Mouse (Mus musculus) limb, embryonic 12.5 days (tissue): Measurements from ENCODE around the gene Pole2. TPM values are rescaled to one million over a fixed set of nuclear protein-coding genes. Genes with fewer than 3 reads are reported as not detected.
"Not testable (repeated sequence)": the region's sequence is repeated elsewhere in the genome, so short reads cannot be mapped to it uniquely, and the experiment has no call there.

Experiments
- ATAC-seq: fragments of 200-750 bp; cut with Nextera tagmentation; 2 replicates; pipeline ENCODE4 v1.8.0; 2017; ENCODE audit warnings: low read depth, moderate TSS enrichment; ENCODE audit not compliant: insufficient number of reproducible peaks, insufficient read depth, low FRiP score, low TSS enrichment
- H3K27ac ChIP-seq: fragments of 300-500 bp; sonication (generic); 2 replicates; pipeline ENCODE4 v1.5.1; 2016; ENCODE audit warnings: mild to moderate bottlenecking, moderate library complexity
- H3K27me3 ChIP-seq: fragments of 300-500 bp; sonication (generic); 2 replicates; pipeline ENCODE4 v1.6.1; 2016; ENCODE audit warnings: mild to moderate bottlenecking, moderate library complexity
- H3K36me3 ChIP-seq: fragments of 300-500 bp; sonication (generic); 2 replicates; pipeline ENCODE4 v1.6.1; 2016; ENCODE audit warnings: mild to moderate bottlenecking, moderate library complexity
- H3K4me1 ChIP-seq: fragments of 300-500 bp; sonication (generic); replicated peaks from 2 replicates; pipeline ENCODE4 v1.6.1; 2016
- H3K4me2 ChIP-seq: fragments of 300-500 bp; sonication (generic); 2 replicates; pipeline ENCODE4 v1.6.1; 2016; ENCODE audit warnings: mild to moderate bottlenecking, moderate library complexity
- H3K4me3 ChIP-seq: fragments of 300-500 bp; sonication (generic); replicated peaks from 2 replicates; pipeline ENCODE4 v1.5.1; 2016; ENCODE audit warnings: mild to moderate bottlenecking
- H3K9ac ChIP-seq: fragments of 300-500 bp; sonication (generic); replicated peaks from 2 replicates; pipeline ENCODE4 v1.6.1; 2016; ENCODE audit warnings: mild to moderate bottlenecking, moderate library complexity
- H3K9me3 ChIP-seq: fragments of 300-500 bp; sonication (generic); 2 replicates; pipeline ENCODE4 v1.6.1; 2016; ENCODE audit warnings: mild to moderate bottlenecking, moderate library complexity
- WGBS: fragments of 180-500 bp; shearing (Covaris S2); methylation state at CpG from one replicate; pipeline ENCODE4 v1.1.7; 2016; 5-methylcytosine and 5-hydroxymethylcytosine counted together
- polyA plus RNA-seq: library from polyadenylated mRNA; unstranded; fragments of >200 nt; fragmentation: Nextera tagmentation; extraction: Ambion mirVana; gene quantifications from 2 replicates; pipeline ENCODE4 v1.2.1, GENCODE M21; 2016

The Pole2 gene
- polyA plus RNA-seq, 1 experiment from 2014 or later, result 30.5 TPM

- WGBS, result 95% methylated on average over 3 of the region's 3 CpGs
- Histone ChIP-seq H3K36me3 (peaks cover 59% of the 10 kb centered on the region), H3K27me3 (no peaks in the 10 kb centered on the region)
Observed at GRCm38 (mm10) chr12:69175975-69176374, 52.0 kb downstream of the Pole2 start.

DNA sequence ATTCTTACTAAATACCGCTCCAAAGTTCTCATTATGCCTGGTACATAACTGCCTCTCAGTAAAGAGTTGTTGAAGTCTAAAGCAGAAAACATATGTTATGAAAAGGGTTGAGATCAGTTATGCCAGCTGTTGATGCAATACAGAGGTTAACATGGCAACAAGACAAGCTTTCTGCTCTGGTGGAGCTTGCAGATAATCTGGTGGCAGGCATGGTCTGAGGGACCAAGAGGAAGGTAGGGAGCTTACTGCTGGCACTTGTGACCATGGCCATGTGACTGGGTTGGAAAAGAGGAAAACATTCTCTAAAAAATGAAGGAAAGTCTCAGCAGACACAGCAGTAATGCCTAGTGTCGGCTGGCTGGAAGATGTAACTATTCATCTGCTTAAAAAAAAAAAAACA is 56.7 kb downstream of the Pole2 start:
- H3K27ac ChIP-seq, result no peak overlapping the region
- peaks cover 9% of the 10 kb centered on the region for H3K4me1 ChIP-seq
- no peaks in the 10 kb centered on the region for H3K27me3 ChIP-seq
- ATAC-seq, result no peak
- H3K9me3 ChIP-seq, result no peaks in the 10 kb centered on the region
- H3K36me3 ChIP-seq, result peaks cover 42% of the 10 kb centered on the region
- no peak overlapping the region for H3K9ac ChIP-seq
- WGBS, result 92% methylated on average over 2 of the region's 2 CpGs
- H3K4me3 ChIP-seq, result no peak overlapping the region
- H3K4me2 ChIP-seq, result no peak overlapping the region

More at GRCm38 (mm10) chr12:69175975-69176374, 52.0 kb downstream of the Pole2 start:
- Histone ChIP-seq H3K27ac (no peak overlapping the region), H3K9me3 (no peaks in the 10 kb centered on the region), H3K4me2 (no peak overlapping the region), H3K4me1 (no peaks in the 10 kb centered on the region), H3K4me3 (no peak overlapping the region), H3K9ac (no peak overlapping the region)
- no peak for ATAC-seq

GRCm38 (mm10) chr12:69168461-69169106 is 59.4 kb downstream of the Pole2 start, which contains the start of gene Lrr1:
Gene Lrr1 (plus strand): TSS chr12:69168814.
- peaks cover 9% of the 10 kb centered on the region for H3K4me1 ChIP-seq
- ATAC-seq, result peak; percentile 88
- H3K27ac ChIP-seq, result peak within 1 kb of the TSS; percentile 73
- WGBS, result under 1% methylated on average over 39 of the region's 40 CpGs
- H3K9ac ChIP-seq, result peak within 1 kb of the TSS; percentile 66
- peak within 1 kb of the TSS; percentile 94 for H3K4me2 ChIP-seq
- H3K27me3 ChIP-seq, result no peaks in the 10 kb centered on the region
- H3K4me3 ChIP-seq, result peak within 1 kb of the TSS; percentile 69
- no peaks in the 10 kb centered on the region for H3K9me3 ChIP-seq
- H3K36me3 ChIP-seq, result peaks cover 17% of the 10 kb centered on the region

DNA sequence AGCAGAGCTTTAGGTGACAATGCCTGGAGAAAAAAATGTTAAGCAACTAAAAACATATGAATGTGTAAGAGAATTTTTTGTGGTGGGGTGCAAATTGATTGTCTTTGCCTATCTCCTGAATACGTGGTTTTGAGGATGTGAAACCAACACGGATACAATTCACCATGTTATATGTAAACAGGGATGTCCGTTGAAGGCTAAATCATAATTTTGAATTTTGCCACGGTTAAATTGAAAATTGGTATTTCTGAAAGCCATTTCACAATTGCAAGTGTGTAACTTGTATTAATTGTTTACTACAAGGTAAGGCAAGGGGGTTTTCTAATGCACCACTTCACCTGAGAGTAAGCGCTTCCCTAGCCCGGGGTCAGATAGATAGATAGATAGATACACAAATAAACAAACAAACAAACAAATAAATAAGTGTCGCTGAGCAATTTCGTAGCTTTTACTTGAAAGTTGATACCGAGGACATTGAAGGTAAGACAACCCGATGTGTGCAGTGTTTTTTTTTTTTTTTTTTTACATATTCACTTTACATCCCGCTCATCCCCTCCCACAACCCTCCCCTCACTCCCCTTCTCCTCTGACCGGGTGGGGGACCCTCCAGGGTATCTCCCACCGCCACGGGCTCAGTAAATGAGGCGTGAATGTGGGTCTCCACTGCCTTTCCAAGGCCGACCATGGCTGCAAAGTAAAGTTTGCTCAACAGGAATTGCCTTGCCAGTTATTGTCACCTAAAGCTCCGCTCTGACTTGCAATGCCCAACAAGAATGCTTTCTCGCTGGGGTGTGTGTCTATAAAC is 60.1 kb downstream of the Pole2 start:
- WGBS, result 9% methylated on average over 18 of the region's 18 CpGs
- Histone ChIP-seq H3K9me3 (no peaks in the 10 kb centered on the region), H3K9ac (peak overlapping the region; percentile 66), H3K27ac (peak overlapping the region; percentile 73; the same call in 1 of the 2 replicates), H3K27me3 (no peaks in the 10 kb centered on the region), H3K4me1 (peaks cover 9% of the 10 kb centered on the region), H3K4me2 (peak overlapping the region; percentile 94), H3K4me3 (peak overlapping the region; percentile 69), H3K36me3 (peaks cover 10% of the 10 kb centered on the region; the same call in 1 of the 2 replicates)
- 0 out of 2 replicates have a peak, but pooled peaks have one; percentile 22 for ATAC-seq

GRCm38 (mm10) chr12:69166861-69167581 is 61.0 kb downstream of the Pole2 start:
- H3K4me3 ChIP-seq, H3K9ac ChIP-seq, H3K27ac ChIP-seq, H3K36me3 ChIP-seq, ATAC-seq, H3K27me3 ChIP-seq, H3K9me3 ChIP-seq, H3K4me2 ChIP-seq, H3K4me1 ChIP-seq: not testable (repeated sequence)
- 71% methylated on average over 8 of the region's 8 CpGs for WGBS

DNA sequence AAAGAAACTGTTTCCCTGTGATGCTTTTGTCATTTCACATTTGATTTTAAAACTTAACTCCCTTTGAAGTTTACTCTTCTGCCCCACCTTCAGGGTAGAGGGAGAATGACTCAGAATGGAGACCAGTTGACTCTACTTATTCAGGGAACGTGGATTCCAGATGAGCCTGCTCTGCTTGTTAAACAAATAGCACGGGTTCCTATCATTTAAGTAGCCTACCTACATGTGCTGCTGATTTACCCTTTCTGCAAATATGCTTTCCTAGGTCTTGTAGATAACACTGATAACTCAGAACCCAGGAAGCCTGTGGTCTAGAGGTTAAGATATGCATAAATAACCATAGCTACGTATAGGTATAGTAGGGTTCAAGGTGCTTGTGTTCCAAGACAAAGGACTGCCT is 63.1 kb downstream of the Pole2 start:
- no peak overlapping the region for H3K4me3 ChIP-seq
- H3K27ac ChIP-seq, result no peak overlapping the region
- no peaks in the 10 kb centered on the region for H3K27me3 ChIP-seq
- ATAC-seq, result no peak
- H3K9me3 ChIP-seq, result no peaks in the 10 kb centered on the region
- 56% methylated on average over 3 of the region's 3 CpGs for WGBS
- peaks cover 5% of the 10 kb centered on the region for H3K4me1 ChIP-seq
- H3K4me2 ChIP-seq, result no peak overlapping the region
- no peaks in the 10 kb centered on the region for H3K36me3 ChIP-seq
- no peak overlapping the region for H3K9ac ChIP-seq

- H3K36me3 ChIP-seq, H3K4me1 ChIP-seq, H3K4me3 ChIP-seq, H3K9ac ChIP-seq, H3K27me3 ChIP-seq, ATAC-seq, H3K4me2 ChIP-seq, H3K27ac ChIP-seq, H3K9me3 ChIP-seq: not testable (repeated sequence)
- 89% methylated on average over 4 of the region's 4 CpGs for WGBS
Observed at GRCm38 (mm10) chr12:69163586-69163985, 64.4 kb downstream of the Pole2 start.

DNA sequence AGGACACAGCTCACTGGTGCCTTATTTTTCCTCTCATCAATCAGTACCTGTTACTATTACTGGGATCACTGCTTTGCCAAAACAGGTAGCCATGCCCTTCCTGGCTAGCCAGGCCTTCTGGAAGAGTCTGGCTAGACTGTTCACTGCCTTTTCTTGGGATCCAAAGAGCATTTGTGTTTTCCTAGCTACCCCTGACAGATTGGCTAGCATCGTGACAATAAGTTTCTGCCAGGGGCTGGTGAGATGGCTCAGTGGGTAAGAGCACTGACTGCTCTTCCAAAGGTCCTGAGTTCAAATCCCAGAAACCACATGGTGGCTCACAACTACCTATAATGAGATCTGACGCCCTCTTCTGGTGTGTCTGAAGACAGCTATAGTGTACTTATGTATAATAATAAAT is 67.3 kb downstream of the Pole2 start:
- not testable (repeated sequence) for H3K27ac ChIP-seq, H3K4me1 ChIP-seq, H3K9me3 ChIP-seq, ATAC-seq, H3K27me3 ChIP-seq, H3K4me3 ChIP-seq, H3K4me2 ChIP-seq, H3K9ac ChIP-seq
- H3K36me3 ChIP-seq, result peaks cover 18% of the 10 kb centered on the region
- WGBS, result 76% methylated on average over 2 of the region's 2 CpGs

DNA sequence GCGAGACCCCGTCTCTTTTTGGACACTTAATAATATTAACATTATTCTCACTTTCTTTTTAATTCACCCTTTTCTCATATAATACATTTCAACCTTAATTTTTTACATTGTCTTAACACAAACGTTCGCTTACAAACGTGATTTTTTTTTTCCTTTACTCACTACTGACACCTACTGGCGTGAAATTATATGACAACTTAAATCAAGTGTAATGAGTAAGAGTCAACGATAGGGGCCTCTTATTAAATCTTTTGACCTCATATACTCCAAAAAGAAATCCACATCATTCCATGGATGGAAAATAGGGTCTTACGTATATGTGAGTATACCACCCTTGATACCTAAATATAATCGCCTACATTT is 68.4 kb downstream of the Pole2 start:
- H3K4me1 ChIP-seq, result peaks cover 6% of the 10 kb centered on the region; the same call in 1 of the 2 replicates
- peaks cover 19% of the 10 kb centered on the region for H3K36me3 ChIP-seq
- no peak for ATAC-seq
- no peaks in the 10 kb centered on the region for H3K9me3 ChIP-seq
- H3K4me2 ChIP-seq, result peak overlapping the region; percentile 2; the same call in 1 of the 2 replicates
- no peaks in the 10 kb centered on the region for H3K27me3 ChIP-seq
- WGBS, result 5% methylated on average over 9 of the region's 9 CpGs
- H3K27ac ChIP-seq, result no peak overlapping the region
- no peak overlapping the region for H3K9ac ChIP-seq
- no peak overlapping the region; the same call in 1 of the 2 replicates for H3K4me3 ChIP-seq

DNA sequence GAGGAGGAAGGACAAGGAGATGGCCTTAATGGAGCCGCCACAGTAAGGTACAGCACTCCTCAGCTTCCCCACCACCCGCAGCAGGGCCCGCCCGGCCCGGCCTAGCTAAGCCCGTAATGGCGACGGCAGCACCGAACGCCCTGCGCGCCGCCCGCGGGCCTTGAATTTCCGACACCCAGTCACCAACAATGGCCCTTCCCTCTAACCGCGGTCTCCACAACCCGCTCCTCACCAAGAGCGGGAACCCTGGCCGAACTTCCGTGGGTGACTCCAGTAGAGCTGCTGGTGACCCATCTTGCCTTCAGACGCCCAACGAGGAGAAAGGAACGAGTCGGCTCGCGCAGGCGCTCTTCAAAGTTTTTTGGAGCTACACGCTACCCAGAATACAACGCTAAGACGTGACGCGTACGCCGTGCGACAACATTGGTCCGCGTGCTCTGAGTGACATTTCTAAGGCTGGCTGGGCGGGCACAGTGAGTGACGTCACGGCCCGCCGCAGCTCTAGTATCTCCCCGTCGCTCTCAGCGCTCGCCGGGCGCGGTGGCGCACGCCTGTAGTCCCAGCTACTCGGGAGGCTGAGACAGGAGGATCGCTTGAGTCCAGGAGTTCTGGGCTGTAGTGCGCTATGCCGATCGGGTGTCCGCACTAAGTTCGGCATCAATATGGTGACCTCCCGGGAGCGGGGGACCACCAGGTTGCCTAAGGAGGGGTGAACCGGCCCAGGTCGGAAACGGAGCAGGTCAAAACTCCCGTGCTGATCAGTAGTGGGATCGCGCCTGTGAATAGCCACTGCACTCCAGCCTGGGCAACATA is 69.0 kb downstream of the Pole2 start, which contains the start of gene Rps29:
TSS of gene Rps29 (minus strand) at position 422 of the 813 bp plus-strand sequence.
- peak within 1 kb of the TSS; percentile 94 for H3K27ac ChIP-seq
- not testable (repeated sequence) for H3K27me3 ChIP-seq, H3K4me1 ChIP-seq, H3K9me3 ChIP-seq
- H3K4me2 ChIP-seq, result peak within 1 kb of the TSS; percentile 70
- H3K36me3 ChIP-seq, result peaks cover 19% of the 10 kb centered on the region
- peak within 1 kb of the TSS; percentile 71 for H3K4me3 ChIP-seq
- under 1% methylated on average over 63 of the region's 68 CpGs for WGBS
- peak within 1 kb of the TSS; percentile 90 for H3K9ac ChIP-seq
- ATAC-seq, result peak; percentile 99
